Mouse (Mus musculus) forebrain, embryonic 16.5 days (tissue): ENCODE measurements at regions not wholly inside any gene's neighbourhood (a gene's known extent, or its start where the extent isn't known, plus 50 kb on each side); places are given as distances from the start of the nearest gene placed in this dataset.
"Not testable (repeated sequence)": the region's sequence is repeated elsewhere in the genome, so short reads cannot be mapped to it uniquely, and the experiment has no call there.

Experiments
- ATAC-seq: fragments of 200-750 bp; cut with Nextera tagmentation; 2 replicates; pipeline ENCODE4 v1.8.0; 2017; ENCODE audit warnings: mild to moderate bottlenecking, moderate library complexity
- H3K27ac ChIP-seq: fragments of 300-500 bp; sonication (generic); 2 replicates; pipeline ENCODE4 v1.5.1; 2014; ENCODE audit warnings: low read length, control low read depth
- H3K27me3 ChIP-seq: fragments of 300-500 bp; sonication (generic); replicated peaks from 2 replicates; pipeline ENCODE4 v1.6.1; 2014; ENCODE audit warnings: low read length; ENCODE audit not compliant: control insufficient read depth, insufficient read depth
- H3K36me3 ChIP-seq: fragments of 300-500 bp; sonication (generic); 2 replicates; pipeline ENCODE4 v1.6.1; 2014; ENCODE audit not compliant: control insufficient read depth, insufficient read depth
- H3K4me1 ChIP-seq: fragments of 300-500 bp; sonication (generic); replicated peaks from 2 replicates; pipeline ENCODE4 v1.6.1; 2014; ENCODE audit warnings: low read length; ENCODE audit not compliant: control insufficient read depth, insufficient read depth
- H3K4me2 ChIP-seq: fragments of 300-500 bp; sonication (generic); 2 replicates; pipeline ENCODE4 v1.6.1; 2014; ENCODE audit warnings: mild to moderate bottlenecking, low read length, control low read depth
- H3K4me3 ChIP-seq: fragments of 300-500 bp; sonication (generic); replicated peaks from 2 replicates; pipeline ENCODE4 v1.5.1; 2014; ENCODE audit warnings: mild to moderate bottlenecking, low read length, control low read depth
- H3K9ac ChIP-seq: fragments of 300-500 bp; sonication (generic); replicated peaks from 2 replicates; pipeline ENCODE4 v1.6.1; 2014; ENCODE audit warnings: low read depth, low read length, control low read depth
- H3K9me3 ChIP-seq: fragments of 300-500 bp; sonication (generic); 2 replicates; pipeline ENCODE4 v1.6.1; 2016; ENCODE audit warnings: low read length; ENCODE audit not compliant: control insufficient read depth
- WGBS: fragments of 180-500 bp; shearing (Covaris S2); extraction: QIAGEN DNeasy Blood & Tissue Kit; methylation state at CpG from one replicate; pipeline ENCODE4 v1.1.7; 2014; 5-methylcytosine and 5-hydroxymethylcytosine counted together

- not testable (repeated sequence) for ATAC-seq, H3K4me1 ChIP-seq, H3K27me3 ChIP-seq, H3K4me3 ChIP-seq, H3K4me2 ChIP-seq, H3K36me3 ChIP-seq, H3K9me3 ChIP-seq, H3K27ac ChIP-seq, H3K9ac ChIP-seq
- WGBS: 100% methylated on average over 1 of the region's 1 CpGs
Observed at GRCm38 (mm10) chr6:19855476-19855875, 989.4 kb downstream of the Ankrd7 start.

- H3K36me3 ChIP-seq: no peaks in the 10 kb centered on the region
- H3K4me2 ChIP-seq: no peak overlapping the region
- no peak overlapping the region for H3K27ac ChIP-seq
- no peaks in the 10 kb centered on the region for H3K9me3 ChIP-seq
- no peak overlapping the region for H3K9ac ChIP-seq
- H3K27me3 ChIP-seq: no peaks in the 10 kb centered on the region
- no peak overlapping the region for H3K4me3 ChIP-seq
- ATAC-seq: no peak
- H3K4me1 ChIP-seq: no peaks in the 10 kb centered on the region
- WGBS: 84% methylated on average over 2 of the region's 2 CpGs
Observed at GRCm38 (mm10) chr6:19864101-19864500, 998.0 kb downstream of the Ankrd7 start.

GRCm38 (mm10) chr6:19869697-19870096 lies 1003.6 kb downstream of the Ankrd7 start:
- WGBS: 50% methylated on average over 1 of the region's 1 CpGs
- Histone ChIP-seq H3K27ac (no peak overlapping the region), H3K27me3 (no peaks in the 10 kb centered on the region), H3K9me3 (no peaks in the 10 kb centered on the region), H3K4me3 (no peak overlapping the region), H3K36me3 (no peaks in the 10 kb centered on the region), H3K4me1 (no peaks in the 10 kb centered on the region), H3K4me2 (no peak overlapping the region), H3K9ac (no peak overlapping the region)
- peak; percentile 76 for ATAC-seq

- no peak overlapping the region for H3K27ac ChIP-seq
- no peak for ATAC-seq
- H3K9ac ChIP-seq: no peak overlapping the region
- H3K4me1 ChIP-seq: no peaks in the 10 kb centered on the region
- no peak overlapping the region for H3K4me2 ChIP-seq
- no peak overlapping the region for H3K4me3 ChIP-seq
- H3K36me3 ChIP-seq: no peaks in the 10 kb centered on the region
- no peaks in the 10 kb centered on the region for H3K27me3 ChIP-seq
- no peaks in the 10 kb centered on the region for H3K9me3 ChIP-seq
- 79% methylated on average over 1 of the region's 1 CpGs for WGBS
Observed at GRCm38 (mm10) chr6:19911181-19911580, 1045.1 kb downstream of the Ankrd7 start.

- not testable (repeated sequence) for H3K4me3 ChIP-seq, ATAC-seq, H3K4me1 ChIP-seq, H3K27me3 ChIP-seq, H3K4me2 ChIP-seq, H3K27ac ChIP-seq, H3K9ac ChIP-seq, H3K9me3 ChIP-seq, H3K36me3 ChIP-seq
- 80% methylated on average over 4 of the region's 4 CpGs for WGBS
Observed at GRCm38 (mm10) chr6:19941784-19942183, 1075.7 kb downstream of the Ankrd7 start.

- Histone ChIP-seq H3K9me3 (no peaks in the 10 kb centered on the region), H3K9ac (no peak overlapping the region), H3K27me3 (no peaks in the 10 kb centered on the region), H3K4me1 (no peaks in the 10 kb centered on the region), H3K4me3 (no peak overlapping the region), H3K27ac (no peak overlapping the region), H3K4me2 (no peak overlapping the region), H3K36me3 (no peaks in the 10 kb centered on the region)
- ATAC-seq: no peak
Observed at GRCm38 (mm10) chr6:19944334-19944733, 1078.2 kb downstream of the Ankrd7 start.

- ATAC-seq: no peak
- Histone ChIP-seq H3K27ac (no peak overlapping the region), H3K9me3 (no peaks in the 10 kb centered on the region), H3K27me3 (no peaks in the 10 kb centered on the region), H3K4me3 (no peak overlapping the region), H3K4me2 (no peak overlapping the region), H3K36me3 (no peaks in the 10 kb centered on the region), H3K4me1 (no peaks in the 10 kb centered on the region), H3K9ac (no peak overlapping the region)
- WGBS: 66% methylated on average over 4 of the region's 4 CpGs
Observed at GRCm38 (mm10) chr6:19945693-19946092, 1079.6 kb downstream of the Ankrd7 start.

GRCm38 (mm10) chr6:19975898-19976297 lies 1109.8 kb downstream of the Ankrd7 start:
- H3K4me3 ChIP-seq: no peak overlapping the region
- WGBS: 0% methylated on average over 1 of the region's 1 CpGs
- ATAC-seq: no peak

GRCm38 (mm10) chr6:19991829-19992228 lies 1125.7 kb downstream of the Ankrd7 start:
- no peak overlapping the region for H3K4me2 ChIP-seq
- 83% methylated on average over 1 of the region's 1 CpGs for WGBS
- no peaks in the 10 kb centered on the region for H3K4me1 ChIP-seq
- H3K9ac ChIP-seq: no peak overlapping the region
- no peak overlapping the region for H3K4me3 ChIP-seq
- H3K9me3 ChIP-seq: no peaks in the 10 kb centered on the region
- no peaks in the 10 kb centered on the region for H3K36me3 ChIP-seq
- ATAC-seq: no peak
- H3K27me3 ChIP-seq: no peaks in the 10 kb centered on the region
- no peak overlapping the region for H3K27ac ChIP-seq

More at GRCm38 (mm10) chr6:19975898-19976297, 1109.8 kb downstream of the Ankrd7 start:
- H3K27ac ChIP-seq: no peak overlapping the region
- no peaks in the 10 kb centered on the region for H3K4me1 ChIP-seq
- no peaks in the 10 kb centered on the region for H3K9me3 ChIP-seq
- H3K9ac ChIP-seq: no peak overlapping the region
- H3K4me2 ChIP-seq: no peak overlapping the region
- H3K27me3 ChIP-seq: no peaks in the 10 kb centered on the region
- H3K36me3 ChIP-seq: no peaks in the 10 kb centered on the region

GRCm38 (mm10) chr6:20028466-20028865 lies 1162.3 kb downstream of the Ankrd7 start:
- Histone ChIP-seq H3K27me3 (no peaks in the 10 kb centered on the region), H3K4me3 (no peak overlapping the region), H3K36me3 (no peaks in the 10 kb centered on the region), H3K27ac (no peak overlapping the region), H3K9ac (no peak overlapping the region), H3K4me2 (no peak overlapping the region), H3K9me3 (no peaks in the 10 kb centered on the region), H3K4me1 (no peaks in the 10 kb centered on the region)
- ATAC-seq: no peak
